Mouse (Mus musculus): ENCODE measurements around the gene Rgmb. TPM values are rescaled to one million over a fixed set of nuclear protein-coding genes. Genes with fewer than 3 reads are reported as not detected.

Gene Rgmb
- total RNA-seq, 2 experiments from 2014 or later: 0.04 to 0.05 TPM

DNA sequence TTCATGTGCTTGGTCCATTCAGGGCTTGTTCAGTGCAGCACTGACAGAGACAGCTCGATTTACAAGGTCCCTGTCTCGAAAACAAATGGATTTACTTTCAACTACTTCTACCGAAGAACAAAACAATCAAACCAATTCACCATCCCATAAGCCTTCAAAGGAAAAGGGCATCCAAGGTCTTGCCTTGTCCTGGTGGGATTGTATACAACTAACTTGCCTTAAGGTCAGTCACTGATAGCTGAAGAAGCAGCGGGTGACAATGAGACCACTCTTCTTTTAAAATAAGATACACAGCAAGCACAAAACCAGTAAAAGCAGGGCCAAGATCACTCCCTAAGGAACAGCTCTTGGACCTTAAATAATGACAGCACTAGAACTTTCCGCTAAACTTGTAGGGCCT, 7.6 kb downstream of the Rgmb start:
- ATAC-seq (replicated peaks; ENCODE audit: poor library complexity): no peak

GRCm38 (mm10) chr17:15822376-15822775, 8.5 kb downstream of the Rgmb start:
- ATAC-seq (replicated peaks; ENCODE audit: poor library complexity): no peak

DNA sequence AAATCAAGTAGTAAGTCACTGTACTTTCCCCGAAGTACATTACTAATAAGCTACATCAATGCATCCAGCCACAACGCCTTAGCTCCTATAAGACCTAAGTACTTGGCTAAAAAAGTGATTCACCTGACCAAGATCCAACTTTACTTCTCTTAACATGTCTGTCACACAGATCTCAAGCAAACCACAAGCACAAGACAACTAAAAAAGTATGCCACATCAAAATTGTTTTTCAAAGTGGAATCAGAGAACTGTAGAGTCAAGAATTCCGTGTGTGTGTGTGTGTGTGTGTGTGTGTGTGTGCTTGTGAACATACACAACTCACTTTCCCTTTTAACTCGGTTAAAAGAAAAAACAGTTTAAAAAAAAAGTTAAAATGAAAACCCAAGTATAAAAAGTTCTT, 9.1 kb downstream of the Rgmb start:
- ATAC-seq (replicated peaks; ENCODE audit: poor library complexity): no peak

- no peak for ATAC-seq (replicated peaks; ENCODE audit: poor library complexity)
Observed at GRCm38 (mm10) chr17:15820761-15821160, 10.1 kb downstream of the Rgmb start.

DNA sequence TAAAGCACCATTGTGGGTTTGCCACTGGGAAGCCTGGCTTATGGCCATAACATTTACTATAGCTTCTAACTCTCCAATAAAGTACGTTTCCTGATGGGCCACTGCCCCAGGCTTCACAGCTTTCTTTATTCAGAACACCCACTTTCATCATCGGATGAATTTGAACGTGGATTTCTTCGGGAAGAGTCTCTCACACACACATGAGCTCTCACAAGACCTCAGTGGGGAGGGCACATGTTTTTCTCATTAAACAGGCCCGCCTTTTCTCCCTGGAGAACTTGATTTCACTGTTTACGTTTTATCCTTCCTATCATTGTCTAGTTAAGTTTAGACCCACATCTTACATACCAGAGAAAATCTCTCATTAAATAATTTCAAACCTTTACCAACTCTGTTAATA, 10.7 kb downstream of the Rgmb start:
- ATAC-seq (replicated peaks; ENCODE audit: poor library complexity): no peak

GRCm38 (mm10) chr17:15818372-15818771, 12.5 kb downstream of the Rgmb start:
- ATAC-seq (replicated peaks; ENCODE audit: poor library complexity): no peak

GRCm38 (mm10) chr17:15817634-15818033, 13.2 kb downstream of the Rgmb start:
- no peak for ATAC-seq (replicated peaks; ENCODE audit: poor library complexity)

GRCm38 (mm10) chr17:15817096-15817450, 13.8 kb downstream of the Rgmb start:
- ATAC-seq (replicated peaks; ENCODE audit: poor library complexity): no peak

- no peak for ATAC-seq (replicated peaks; ENCODE audit: poor library complexity)
Observed at GRCm38 (mm10) chr17:15816379-15817095, 14.3 kb downstream of the Rgmb start.

GRCm38 (mm10) chr17:15815312-15816018, 15.4 kb downstream of the Rgmb start:
- ATAC-seq (replicated peaks; ENCODE audit: poor library complexity): no peak

DNA sequence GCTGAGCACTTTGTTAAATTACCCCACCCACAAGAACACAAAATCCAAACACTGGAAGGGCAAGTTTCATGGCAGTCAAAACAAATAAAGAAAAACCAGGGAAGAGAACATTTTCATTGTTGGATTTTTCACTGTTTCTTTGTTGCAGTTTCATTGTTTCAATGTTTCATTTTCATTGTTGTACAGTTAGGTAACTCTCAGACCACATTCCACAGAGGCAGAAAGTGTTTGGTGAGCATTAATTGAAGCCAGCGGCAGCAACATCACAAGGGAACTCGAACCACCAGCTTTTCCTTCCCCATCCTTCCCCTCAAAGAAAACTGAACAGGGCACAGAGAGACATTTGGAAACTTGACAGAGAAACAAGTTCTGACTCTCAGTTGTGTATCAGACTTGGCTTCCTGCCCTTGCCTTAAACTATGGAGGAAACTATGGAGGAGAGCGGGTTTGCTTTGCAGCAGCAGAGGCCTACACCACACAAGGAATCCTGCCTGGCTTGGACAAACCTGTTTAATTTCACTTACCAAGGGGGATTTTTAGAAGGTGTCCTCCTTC, 17.1 kb downstream of the Rgmb start:
- no peak for ATAC-seq (replicated peaks; ENCODE audit: poor library complexity)

GRCm38 (mm10) chr17:15812136-15812778, 18.6 kb downstream of the Rgmb start:
- peak; percentile 76 for ATAC-seq (replicated peaks; ENCODE audit: poor library complexity)

DNA sequence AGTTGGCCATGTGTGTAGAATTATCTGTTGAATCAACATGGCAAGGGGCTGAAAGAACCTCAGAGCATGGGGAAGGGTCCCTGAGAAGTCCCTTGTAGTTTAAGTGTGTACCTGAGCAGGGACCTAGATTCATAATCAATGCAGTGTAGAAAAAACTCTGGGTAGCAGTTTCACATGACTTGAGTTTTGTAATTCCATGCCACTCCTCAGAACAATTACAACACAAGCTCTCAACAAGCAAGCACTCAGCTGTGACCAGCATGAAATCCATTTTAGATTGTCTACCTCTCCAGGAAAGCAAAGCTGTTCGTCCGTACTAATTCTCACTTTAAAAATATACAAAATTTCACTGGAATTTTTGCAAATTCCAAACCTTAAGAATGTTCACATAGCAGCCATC, 20.9 kb downstream of the Rgmb start:
- no peak for ATAC-seq (replicated peaks; ENCODE audit: poor library complexity)

DNA sequence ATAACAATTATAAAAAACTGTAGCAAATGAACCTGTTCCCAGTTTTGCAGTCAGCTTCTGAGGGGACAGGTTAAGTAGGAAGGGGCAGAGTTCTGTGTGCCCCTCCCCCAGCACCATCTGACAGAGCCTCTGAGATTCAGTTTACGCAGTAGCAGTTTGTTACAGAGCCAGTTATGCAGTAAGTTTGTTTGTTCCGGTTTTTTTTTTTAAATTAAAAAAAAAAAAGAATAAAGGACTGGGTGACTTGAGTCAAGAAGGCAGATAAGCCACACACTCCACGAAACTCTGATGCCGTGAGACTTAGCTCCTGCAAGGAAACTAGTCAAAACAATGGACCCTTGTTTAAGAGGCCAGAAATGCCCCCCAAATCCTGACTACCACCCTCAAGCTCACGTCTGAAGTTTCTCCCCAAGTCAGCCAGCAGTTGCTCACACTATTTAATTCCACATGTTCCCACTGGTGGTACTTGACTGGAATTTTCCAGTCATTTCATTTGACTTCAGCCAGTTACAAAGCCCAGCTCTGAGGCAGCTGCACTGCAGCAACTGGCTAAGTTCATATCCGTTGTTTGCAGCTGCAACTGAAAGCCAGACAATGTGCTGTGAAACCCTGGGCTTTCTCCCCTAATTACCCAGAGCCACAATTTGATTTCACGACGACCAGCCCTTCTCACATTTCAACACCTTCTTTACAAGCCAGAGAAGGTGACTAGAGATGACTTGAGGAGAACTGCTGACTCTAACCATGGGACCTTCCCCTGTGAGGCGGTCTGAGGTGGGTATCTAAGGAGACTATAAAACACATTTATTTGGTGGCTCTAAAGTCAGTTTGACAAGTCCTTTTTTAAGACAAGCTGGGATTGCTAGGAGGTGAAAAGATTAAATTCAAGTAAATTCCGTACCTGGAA, 22.1 kb downstream of the Rgmb start:
- ATAC-seq (replicated peaks; ENCODE audit: poor library complexity): no peak

GRCm38 (mm10) chr17:15808015-15808414, 22.8 kb downstream of the Rgmb start:
- no peak for ATAC-seq (replicated peaks; ENCODE audit: poor library complexity)

- ATAC-seq (replicated peaks; ENCODE audit: poor library complexity): no peak
Observed at GRCm38 (mm10) chr17:15807295-15807984, 23.4 kb downstream of the Rgmb start.

- peak; percentile 90 for ATAC-seq (replicated peaks; ENCODE audit: poor library complexity)
Observed at GRCm38 (mm10) chr17:15804008-15804812, 26.6 kb downstream of the Rgmb start.

DNA sequence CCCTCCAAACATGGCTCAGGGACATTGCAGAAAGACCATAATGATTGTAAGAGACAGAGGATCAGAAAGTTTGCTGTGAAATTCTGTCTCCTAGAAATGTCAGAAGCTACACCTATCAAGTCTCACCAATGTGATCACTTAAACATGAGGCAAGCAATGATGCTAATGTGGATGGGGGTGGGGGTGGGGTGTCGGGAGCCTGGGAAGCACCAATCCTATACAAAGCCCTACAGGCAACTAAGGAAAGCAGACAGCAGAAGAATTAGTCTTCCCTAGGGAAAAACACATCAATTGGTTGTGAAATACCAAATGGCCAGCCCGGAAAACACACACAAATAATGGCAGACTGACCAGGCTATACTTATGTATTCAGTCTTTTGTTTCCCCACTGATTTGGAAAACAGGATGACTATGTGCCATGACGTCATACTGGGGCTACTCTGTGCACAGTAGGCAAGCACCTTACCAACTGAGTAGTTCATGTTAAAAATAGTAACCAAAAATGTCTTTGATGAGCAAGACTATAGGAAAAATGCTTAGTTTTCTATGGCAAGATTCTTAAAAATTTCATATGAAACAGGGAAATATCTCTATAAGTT, 31.5 kb downstream of the Rgmb start:
- no peak for ATAC-seq (replicated peaks; ENCODE audit: poor library complexity)

DNA sequence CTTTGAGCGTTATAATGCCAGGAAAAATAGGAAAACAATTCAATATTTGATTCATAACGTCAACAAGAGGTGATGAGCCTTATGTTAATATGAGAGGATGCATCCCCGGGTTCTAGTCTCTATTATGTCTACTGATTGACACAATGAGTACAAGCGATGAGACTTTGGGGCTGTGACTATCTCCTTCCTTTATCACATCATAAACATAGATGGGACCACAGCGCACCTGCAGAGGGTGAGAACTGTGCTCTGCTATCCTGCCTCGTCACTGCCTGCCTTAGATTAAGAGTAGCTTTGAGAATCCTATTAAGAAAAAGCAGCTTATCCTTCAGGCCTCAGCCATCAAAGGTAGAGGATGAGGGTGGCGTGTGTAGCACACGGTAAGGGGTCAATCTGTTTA, 40.1 kb downstream of the Rgmb start:
- ATAC-seq (replicated peaks; ENCODE audit: poor library complexity): no peak

Measured in megakaryocyte progenitor cell, adult 5-6 weeks (primary cell).